Mouse (Mus musculus) heart, postnatal 4 days (tissue): ENCODE data around the gene Mllt6. TPM values are rescaled to one million over a fixed set of nuclear protein-coding genes. Genes with fewer than 3 reads are reported as not detected.
A peak's percentile ranks its signal among the peaks of the same experiment; 100 is the strongest.

Experiments
- DNase-seq: peaks from one replicate; pipeline ENCODE4 v3.0.0; 2021
- total RNA-seq, 2 experiments: library from RNA; stranded (reverse); gene quantifications; 2 replicates each; pipeline ENCODE4 v1.2.3; 2021

Gene Mllt6
- total RNA-seq, 2 experiments from 2014 or later, result 50.2 to 51.1 TPM

- DNase-seq, result no peak
Observed at GRCm38 (mm10) chr11:97668160-97668559, 4.9 kb downstream of the Mllt6 start.

- DNase-seq, result no peak
Observed at GRCm38 (mm10) chr11:97669268-97669667, 6.1 kb downstream of the Mllt6 start.

- DNase-seq, result peak; percentile 91
Observed at GRCm38 (mm10) chr11:97669829-97670228, 6.6 kb downstream of the Mllt6 start.

- peak; percentile 55 for DNase-seq
Observed at GRCm38 (mm10) chr11:97670234-97671176, 7.3 kb downstream of the Mllt6 start.

GRCm38 (mm10) chr11:97671177-97671527 is 7.9 kb downstream of the Mllt6 start:
- DNase-seq, result no peak

GRCm38 (mm10) chr11:97673148-97673547 is 9.9 kb downstream of the Mllt6 start:
- DNase-seq, result no peak

GRCm38 (mm10) chr11:97676050-97676754 is 13.0 kb downstream of the Mllt6 start:
- DNase-seq, result no peak

- no peak for DNase-seq
Observed at GRCm38 (mm10) chr11:97677381-97677780, 14.2 kb downstream of the Mllt6 start.

GRCm38 (mm10) chr11:97677842-97678241 is 14.6 kb downstream of the Mllt6 start:
- DNase-seq, result no peak

- DNase-seq, result no peak
Observed at GRCm38 (mm10) chr11:97678301-97678700, 15.1 kb downstream of the Mllt6 start.

GRCm38 (mm10) chr11:97680430-97680829 is 17.2 kb downstream of the Mllt6 start:
- peak; percentile 80 for DNase-seq

GRCm38 (mm10) chr11:97682504-97683055 is 19.4 kb downstream of the Mllt6 start:
- DNase-seq, result no peak

GRCm38 (mm10) chr11:97684063-97684680 is 21.0 kb downstream of the Mllt6 start:
- no peak for DNase-seq

- no peak for DNase-seq
Observed at GRCm38 (mm10) chr11:97684766-97685165, 21.6 kb downstream of the Mllt6 start.

- DNase-seq, result peak; percentile 94
Observed at GRCm38 (mm10) chr11:97685613-97686321, 22.6 kb downstream of the Mllt6 start, which contains the start of gene Cisd3. Gene Cisd3, plus strand, starts transcription at chr11:97685826.

- no peak for DNase-seq
Observed at GRCm38 (mm10) chr11:97686322-97686908, 23.2 kb downstream of the Mllt6 start.

- DNase-seq, result no peak
Observed at GRCm38 (mm10) chr11:97687061-97687460, 23.8 kb downstream of the Mllt6 start.

- peak; percentile 82 for DNase-seq
Observed at GRCm38 (mm10) chr11:97689861-97690260, 26.6 kb downstream of the Mllt6 start.

- no peak for DNase-seq
Observed at GRCm38 (mm10) chr11:97694435-97694834, 31.2 kb downstream of the Mllt6 start.

GRCm38 (mm10) chr11:97694921-97695711 is 31.9 kb downstream of the Mllt6 start:
- peak; percentile 77 for DNase-seq
